ENCODE assay signal across 8 mouse cellular contexts in the genomic region with DNA sequence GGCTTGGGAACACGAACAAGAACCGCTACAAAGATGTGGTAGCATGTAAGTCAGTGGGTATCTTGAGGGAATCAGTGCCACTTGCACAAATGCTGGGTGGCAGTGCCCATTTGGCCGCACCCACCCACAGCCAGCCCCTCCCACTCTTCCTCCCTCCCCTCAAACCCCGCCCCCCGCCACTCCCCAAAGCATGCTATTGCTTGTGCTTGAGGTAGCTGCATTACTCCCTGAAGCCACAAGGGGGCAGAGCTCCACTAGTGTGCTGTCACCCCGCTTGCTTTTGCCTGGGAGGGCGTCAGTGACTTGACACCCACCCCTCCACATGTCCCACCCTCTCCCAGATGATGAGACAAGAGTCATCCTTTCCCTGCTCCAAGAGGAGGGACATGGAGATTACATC. TPM values are rescaled to one million over a fixed set of nuclear protein-coding genes. Genes with fewer than 3 reads are reported as not detected.
DNase-seq lines count a peak whose midpoint lies in the region; ATAC-seq and TF ChIP-seq lines count a peak whose summit lies in the region.

No protein-coding gene starts in this region.

- ATAC-seq in forebrain, postnatal 0 days, result peak; percentile 29; the same call in 1 of the 2 replicates
- ATAC-seq in forebrain, embryonic 12.5 days (ENCODE audit: low FRiP score), result no peak
- peak; percentile 44 for ATAC-seq in erythroid progenitor cell, adult 5-6 weeks (replicated peaks; ENCODE audit: low FRiP score, poor library complexity, severe bottlenecking)

- no peak overlapping the region for H3K27ac ChIP-seq in forebrain, postnatal 0 days (ENCODE audit: low read depth, low read length)
- no peak overlapping the region for H3K27ac ChIP-seq in forebrain, embryonic 12.5 days
- no peak overlapping the region for H3K27ac ChIP-seq in bone marrow macrophage, adult 2 months (ENCODE audit: insufficient read depth, low read depth, low read length)

- WGBS in forebrain, postnatal 0 days, result 14% methylated on average over 6 of the region's 7 CpGs
- 13% methylated on average over 7 of the region's 7 CpGs for WGBS in forebrain, embryonic 12.5 days

- H3K4me2 ChIP-seq in forebrain, postnatal 0 days (ENCODE audit: low read depth), result no peak overlapping the region
- H3K4me2 ChIP-seq in forebrain, embryonic 12.5 days, result no peak overlapping the region

- peak; percentile 75 for TF ChIP-seq CTCF in forebrain, postnatal 0 days (IDR thresholded peaks at IDR 0.05; ENCODE audit: low read depth)
- peak; percentile 84 for TF ChIP-seq CTCF in bone marrow macrophage, adult 2 months (IDR thresholded peaks at IDR 0.05; ENCODE audit: low read depth, low read length)

- no peak overlapping the region for H3K4me3 ChIP-seq in forebrain, postnatal 0 days (ENCODE audit: low read depth, low read length)
- no peak overlapping the region for H3K4me3 ChIP-seq in forebrain, embryonic 12.5 days (replicated peaks)
- no peak overlapping the region for H3K4me3 ChIP-seq in bone marrow macrophage, adult 2 months (ENCODE audit: insufficient read depth, low read length)

- no peak for TF ChIP-seq POLR2A in bone marrow macrophage, adult 2 months (IDR thresholded peaks at IDR 0.05; ENCODE audit: borderline replicate concordance, low read depth, low read length)

- no peak overlapping the region for H3K9ac ChIP-seq in forebrain, postnatal 0 days
- no peak overlapping the region for H3K9ac ChIP-seq in forebrain, embryonic 12.5 days

- H3K4me1 ChIP-seq in forebrain, postnatal 0 days (ENCODE audit: insufficient read depth), result peaks cover 9% of the 10 kb centered on the region
- H3K4me1 ChIP-seq in forebrain, embryonic 12.5 days, result peaks cover 8% of the 10 kb centered on the region
- peaks cover 44% of the 10 kb centered on the region for H3K4me1 ChIP-seq in bone marrow macrophage, adult 2 months (ENCODE audit: control insufficient read depth, insufficient read depth, low read length)

- H3K27me3 ChIP-seq in forebrain, postnatal 0 days (ENCODE audit: insufficient read depth, low read length), result peaks cover 10% of the 10 kb centered on the region
- H3K27me3 ChIP-seq in forebrain, embryonic 12.5 days, result peaks cover 37% of the 10 kb centered on the region

- H3K36me3 ChIP-seq in forebrain, postnatal 0 days (ENCODE audit: insufficient read depth), result no peaks in the 10 kb centered on the region
- H3K36me3 ChIP-seq in forebrain, embryonic 12.5 days (replicated peaks), result no peaks in the 10 kb centered on the region

- peak; percentile 57 for DNase-seq in forebrain, postnatal 0 days
- DNase-seq in B cell, adult 2 months, result peak; percentile 88 to 89
- peak; percentile 75 for DNase-seq in kidney, postnatal 25 days
- DNase-seq in lung, postnatal 36 days, result peak; percentile 84
- DNase-seq in spleen, adult 18-20 months, result peak; percentile 69 to 81

- no peaks in the 10 kb centered on the region for H3K9me3 ChIP-seq in forebrain, postnatal 0 days (ENCODE audit: low read length)
- no peaks in the 10 kb centered on the region for H3K9me3 ChIP-seq in forebrain, embryonic 12.5 days

RNA-seq across cellular contexts. Expression of gene Ptpn18, which starts 3.2 kb away (rescaled TPM):
- 4.3 and 12.5 TPM in 2 replicates for total RNA-seq in forebrain, postnatal 0 days (2014; rRNA removed)
- polyA plus RNA-seq in forebrain, postnatal 0 days (2015; fragmentation: Nextera tagmentation; extraction: Ambion mirVana), result 6.5 and 9.3 TPM in 2 replicates
- polyA plus RNA-seq in forebrain, embryonic 12.5 days (2016; fragmentation: Nextera tagmentation; extraction: Ambion mirVana), result 3.3 and 5.4 TPM in 2 replicates
- polyA plus RNA-seq in bone marrow macrophage, adult 2 months (2012; ENCODE audit: insufficient read depth, insufficient read length, missing spikeins), result 145 and 150 TPM in 2 replicates
- 9.2 and 11.9 TPM in 2 replicates for total RNA-seq in erythroid progenitor cell, adult 5-6 weeks (2015; ENCODE audit: low replicate concordance)
- total RNA-seq in erythroid progenitor cell, adult 5-6 weeks (2017; ENCODE audit: low replicate concordance), result 39.5 and 42.1 TPM in 2 replicates

RNA-seq across cellular contexts. Expression of gene Imp4, which starts 23.1 kb away (rescaled TPM):
- total RNA-seq in forebrain, postnatal 0 days (2014; rRNA removed), result 17.2 and 21.3 TPM in 2 replicates
- 51.8 and 56.9 TPM in 2 replicates for polyA plus RNA-seq in forebrain, postnatal 0 days (2015; fragmentation: Nextera tagmentation; extraction: Ambion mirVana)
- polyA plus RNA-seq in forebrain, embryonic 12.5 days (2016; fragmentation: Nextera tagmentation; extraction: Ambion mirVana), result 71.8 and 81.3 TPM in 2 replicates
- 35.3 and 40.9 TPM in 2 replicates for polyA plus RNA-seq in bone marrow macrophage, adult 2 months (2012; ENCODE audit: insufficient read depth, insufficient read length, missing spikeins)
- total RNA-seq in erythroid progenitor cell, adult 5-6 weeks (2015; ENCODE audit: low replicate concordance), result 5.4 and 8.3 TPM in 2 replicates
- total RNA-seq in erythroid progenitor cell, adult 5-6 weeks (2017; ENCODE audit: low replicate concordance), result 2.6 and 8.3 TPM in 2 replicates

RNA-seq across cellular contexts. Expression of gene Ccdc115, which starts 23.3 kb away (rescaled TPM):
- 42.0 and 49.9 TPM in 2 replicates for total RNA-seq in forebrain, postnatal 0 days (2014; rRNA removed)
- polyA plus RNA-seq in forebrain, postnatal 0 days (2015; fragmentation: Nextera tagmentation; extraction: Ambion mirVana), result 60.6 and 63.2 TPM in 2 replicates
- 68.9 and 69.8 TPM in 2 replicates for polyA plus RNA-seq in forebrain, embryonic 12.5 days (2016; fragmentation: Nextera tagmentation; extraction: Ambion mirVana)
- polyA plus RNA-seq in bone marrow macrophage, adult 2 months (2012; ENCODE audit: insufficient read depth, insufficient read length, missing spikeins), result 44.1 and 44.5 TPM in 2 replicates
- 3.2 and 5.0 TPM in 2 replicates for total RNA-seq in erythroid progenitor cell, adult 5-6 weeks (2015; ENCODE audit: low replicate concordance)
- total RNA-seq in erythroid progenitor cell, adult 5-6 weeks (2017; ENCODE audit: low replicate concordance), result 4.6 and 8.3 TPM in 2 replicates

RNA-seq across cellular contexts. Expression of gene Prss39, which starts 35.4 kb away (rescaled TPM):
- total RNA-seq in forebrain, postnatal 0 days (2014; rRNA removed), result not detected in 2 replicates
- not detected in 2 replicates for polyA plus RNA-seq in forebrain, postnatal 0 days (2015; fragmentation: Nextera tagmentation; extraction: Ambion mirVana)
- polyA plus RNA-seq in forebrain, embryonic 12.5 days (2016; fragmentation: Nextera tagmentation; extraction: Ambion mirVana), result not detected in 2 replicates
- polyA plus RNA-seq in bone marrow macrophage, adult 2 months (2012; ENCODE audit: insufficient read depth, insufficient read length, missing spikeins), result not detected in 2 replicates
- total RNA-seq in erythroid progenitor cell, adult 5-6 weeks (2015; ENCODE audit: low replicate concordance), result not detected in 2 replicates
- not detected in 2 replicates for total RNA-seq in erythroid progenitor cell, adult 5-6 weeks (2017; ENCODE audit: low replicate concordance)

Comparison
In these comparisons a context has a peak if more than half of its experiments do, and no peak if none do; other contexts are left out.
1. RNA of gene Ptpn18, which starts 3.2 kb away (polyA plus RNA-seq): 145 to 150 TPM in bone marrow macrophage, adult 2 months; 6.5 to 9.3 TPM in forebrain, postnatal 0 days and 3.3 to 5.4 TPM in forebrain, embryonic 12.5 days; every median in the first group is over 10 times any median in the second.
2. Peak in every context shown above with its lines, with median percentiles within 50 percentile points of each other: DNase-seq.